Mouse (Mus musculus) E14TG2a.4 (cell line): Measurements from ENCODE around the gene Lrrc4c.

Experiments
- CTCF ChIP-seq: conservative IDR thresholded peaks from 2 replicates; pipeline ENCODE4 v1.5.1; 2014; ENCODE audit warnings: low read length
- POU5F1 ChIP-seq: IDR thresholded peaks from 2 replicates; pipeline ENCODE4 v1.6.1; 2014; ENCODE audit warnings: low read length, borderline replicate concordance

- TF ChIP-seq CTCF (no peak), POU5F1 (no peak)
Observed at GRCm38 (mm10) chr2:97234074-97234473, 916.1 kb downstream of the Lrrc4c start.
